Mouse (Mus musculus) lung, embryonic 16.5 days (tissue): ENCODE measurements around the gene Kcnt2. TPM values are rescaled to one million over a fixed set of nuclear protein-coding genes. Genes with fewer than 3 reads are reported as not detected.

Experiments
- ATAC-seq: fragments of 200-750 bp; cut with Nextera tagmentation; 2 replicates; pipeline ENCODE4 v1.8.0; 2017; ENCODE audit warnings: low read depth, mild to moderate bottlenecking, moderate library complexity
- H3K27ac ChIP-seq: fragments of 300-500 bp; sonication (generic); 2 replicates; pipeline ENCODE4 v1.5.1; 2014; ENCODE audit warnings: mild to moderate bottlenecking, control low read depth, low read length
- H3K27me3 ChIP-seq: fragments of 300-500 bp; sonication (generic); 2 replicates; pipeline ENCODE4 v1.6.1; 2014; ENCODE audit warnings: low read depth, low read length, mixed read lengths; ENCODE audit not compliant: control insufficient read depth, insufficient read depth
- H3K36me3 ChIP-seq: fragments of 300-500 bp; sonication (generic); 2 replicates; pipeline ENCODE4 v1.6.1; 2014; ENCODE audit warnings: low read length; ENCODE audit not compliant: control insufficient read depth, insufficient read depth
- H3K4me1 ChIP-seq: fragments of 300-500 bp; sonication (generic); replicated peaks from 2 replicates; pipeline ENCODE4 v1.6.1; 2014; ENCODE audit warnings: low read length, mixed read lengths; ENCODE audit not compliant: control insufficient read depth, insufficient read depth
- H3K4me2 ChIP-seq: fragments of 300-500 bp; sonication (generic); 2 replicates; pipeline ENCODE4 v1.6.1; 2014; ENCODE audit warnings: low read depth, low read length, control low read depth
- H3K4me3 ChIP-seq: fragments of 300-500 bp; sonication (generic); 2 replicates; pipeline ENCODE4 v1.5.1; 2014; ENCODE audit warnings: mild to moderate bottlenecking, low read length, control low read depth
- H3K9ac ChIP-seq: fragments of 300-500 bp; sonication (generic); 2 replicates; pipeline ENCODE4 v1.6.1; 2014; ENCODE audit warnings: low read length, control low read depth
- H3K9me3 ChIP-seq: fragments of 300-500 bp; sonication (generic); 2 replicates; pipeline ENCODE4 v1.6.1; 2016; ENCODE audit warnings: low read length; ENCODE audit not compliant: control insufficient read depth
- WGBS: fragments of 180-500 bp; shearing (Covaris S2); extraction: QIAGEN DNeasy Blood & Tissue Kit; methylation state at CpG from one replicate; pipeline ENCODE4 v1.1.7; 2014; 5-methylcytosine and 5-hydroxymethylcytosine counted together
- polyA plus RNA-seq: library from polyadenylated mRNA; unstranded; fragments of >200 nt; fragmentation: Nextera tagmentation; extraction: Ambion mirVana; gene quantifications from 2 replicates; pipeline ENCODE4 v1.2.1, GENCODE M21; 2015

The Kcnt2 gene
- polyA plus RNA-seq, 1 experiment from 2014 or later, result 0.45 TPM

GRCm38 (mm10) chr1:140492237-140492636, 246.3 kb downstream of the Kcnt2 start:
- H3K4me3 ChIP-seq, result no peak overlapping the region
- H3K4me2 ChIP-seq, result no peak overlapping the region
- no peak for ATAC-seq
- H3K9me3 ChIP-seq, result no peaks in the 10 kb centered on the region
- no peak overlapping the region for H3K27ac ChIP-seq
- H3K9ac ChIP-seq, result no peak overlapping the region
- H3K27me3 ChIP-seq, result no peaks in the 10 kb centered on the region
- H3K4me1 ChIP-seq, result no peaks in the 10 kb centered on the region
- WGBS, result 87% methylated on average over 2 of the region's 2 CpGs
- H3K36me3 ChIP-seq, result no peaks in the 10 kb centered on the region

- H3K9me3 ChIP-seq, result no peaks in the 10 kb centered on the region
- H3K4me3 ChIP-seq, result no peak overlapping the region
- no peaks in the 10 kb centered on the region for H3K4me1 ChIP-seq
- no peaks in the 10 kb centered on the region for H3K36me3 ChIP-seq
- no peak overlapping the region for H3K4me2 ChIP-seq
- no peak overlapping the region for H3K27ac ChIP-seq
- no peak for ATAC-seq
- H3K27me3 ChIP-seq, result no peaks in the 10 kb centered on the region
- H3K9ac ChIP-seq, result no peak overlapping the region
Observed at GRCm38 (mm10) chr1:140513451-140513850, 267.5 kb downstream of the Kcnt2 start.

GRCm38 (mm10) chr1:140531285-140531908, 285.4 kb downstream of the Kcnt2 start:
- H3K4me1 ChIP-seq, result no peaks in the 10 kb centered on the region
- no peak overlapping the region for H3K9ac ChIP-seq
- H3K27ac ChIP-seq, result no peak overlapping the region
- no peaks in the 10 kb centered on the region for H3K27me3 ChIP-seq
- H3K36me3 ChIP-seq, result no peaks in the 10 kb centered on the region
- ATAC-seq, result no peak
- no peaks in the 10 kb centered on the region for H3K9me3 ChIP-seq
- no peak overlapping the region for H3K4me3 ChIP-seq
- no peak overlapping the region for H3K4me2 ChIP-seq
- WGBS, result 32% methylated on average over 4 of the region's 4 CpGs

GRCm38 (mm10) chr1:140534849-140535248, 288.9 kb downstream of the Kcnt2 start:
- Histone ChIP-seq H3K4me3 (no peak overlapping the region), H3K4me2 (no peak overlapping the region), H3K36me3 (no peaks in the 10 kb centered on the region), H3K9me3 (no peaks in the 10 kb centered on the region), H3K27ac (no peak overlapping the region), H3K9ac (no peak overlapping the region), H3K27me3 (no peaks in the 10 kb centered on the region), H3K4me1 (no peaks in the 10 kb centered on the region)
- ATAC-seq, result no peak

- no peak overlapping the region for H3K27ac ChIP-seq
- no peaks in the 10 kb centered on the region for H3K27me3 ChIP-seq
- no peak overlapping the region for H3K4me2 ChIP-seq
- WGBS, result 68% methylated on average over 3 of the region's 3 CpGs
- no peaks in the 10 kb centered on the region for H3K4me1 ChIP-seq
- no peak for ATAC-seq
- no peaks in the 10 kb centered on the region for H3K36me3 ChIP-seq
- no peak overlapping the region for H3K4me3 ChIP-seq
- no peak overlapping the region for H3K9ac ChIP-seq
- H3K9me3 ChIP-seq, result no peaks in the 10 kb centered on the region
Observed at GRCm38 (mm10) chr1:140542066-140542465, 296.1 kb downstream of the Kcnt2 start.

GRCm38 (mm10) chr1:140548711-140549110, 302.8 kb downstream of the Kcnt2 start:
- H3K9ac ChIP-seq, result no peak overlapping the region
- no peaks in the 10 kb centered on the region for H3K36me3 ChIP-seq
- H3K4me2 ChIP-seq, result no peak overlapping the region
- no peaks in the 10 kb centered on the region for H3K9me3 ChIP-seq
- no peaks in the 10 kb centered on the region for H3K4me1 ChIP-seq
- H3K4me3 ChIP-seq, result no peak overlapping the region
- ATAC-seq, result no peak
- no peaks in the 10 kb centered on the region for H3K27me3 ChIP-seq
- H3K27ac ChIP-seq, result no peak overlapping the region

- no peak overlapping the region for H3K9ac ChIP-seq
- H3K9me3 ChIP-seq, result no peaks in the 10 kb centered on the region
- H3K4me3 ChIP-seq, result no peak overlapping the region
- no peak for ATAC-seq
- H3K27me3 ChIP-seq, result no peaks in the 10 kb centered on the region
- H3K4me1 ChIP-seq, result no peaks in the 10 kb centered on the region
- no peaks in the 10 kb centered on the region for H3K36me3 ChIP-seq
- H3K27ac ChIP-seq, result no peak overlapping the region
- no peak overlapping the region for H3K4me2 ChIP-seq
Observed at GRCm38 (mm10) chr1:140560801-140561200, 314.8 kb downstream of the Kcnt2 start.

- no peaks in the 10 kb centered on the region for H3K27me3 ChIP-seq
- no peak overlapping the region for H3K9ac ChIP-seq
- no peak for ATAC-seq
- no peaks in the 10 kb centered on the region for H3K9me3 ChIP-seq
- H3K36me3 ChIP-seq, result no peaks in the 10 kb centered on the region
- H3K4me2 ChIP-seq, result no peak overlapping the region
- no peak overlapping the region for H3K27ac ChIP-seq
- 72% methylated on average over 7 of the region's 7 CpGs for WGBS
- H3K4me1 ChIP-seq, result no peaks in the 10 kb centered on the region
- H3K4me3 ChIP-seq, result no peak overlapping the region
Observed at GRCm38 (mm10) chr1:140572141-140572540, 326.2 kb downstream of the Kcnt2 start.

GRCm38 (mm10) chr1:140578607-140579006, 332.6 kb downstream of the Kcnt2 start:
- Histone ChIP-seq H3K27ac (no peak overlapping the region), H3K9me3 (no peaks in the 10 kb centered on the region), H3K9ac (no peak overlapping the region), H3K4me2 (no peak overlapping the region), H3K4me3 (no peak overlapping the region), H3K36me3 (no peaks in the 10 kb centered on the region), H3K4me1 (no peaks in the 10 kb centered on the region), H3K27me3 (no peaks in the 10 kb centered on the region)
- ATAC-seq, result no peak
- WGBS, result 82% methylated on average over 3 of the region's 3 CpGs

GRCm38 (mm10) chr1:140588302-140588701, 342.3 kb downstream of the Kcnt2 start:
- WGBS, result 67% methylated on average over 3 of the region's 3 CpGs
- Histone ChIP-seq H3K9ac (no peak overlapping the region), H3K36me3 (no peaks in the 10 kb centered on the region), H3K27ac (no peak overlapping the region), H3K27me3 (no peaks in the 10 kb centered on the region), H3K4me3 (no peak overlapping the region), H3K4me1 (no peaks in the 10 kb centered on the region), H3K9me3 (no peaks in the 10 kb centered on the region), H3K4me2 (no peak overlapping the region)
- ATAC-seq, result no peak
